Mouse (Mus musculus) heart, adult 18-20 months (tissue): ENCODE data around the gene Melk. TPM values are rescaled to one million over a fixed set of nuclear protein-coding genes. Genes with fewer than 3 reads are reported as not detected.

ENCODE experiments used
- DNase-seq, 2 experiments: peaks; one replicate each; pipeline ENCODE4 v3.0.0; 2021 to 2022; ENCODE audit warnings: mixed read lengths in 1 of 2
- total RNA-seq, 2 experiments: library from RNA; stranded (reverse); gene quantifications; 2 replicates each; pipeline ENCODE4 v1.2.3; 2021

Melk gene
- total RNA-seq, 2 experiments from 2014 or later, result 0.28 to 0.30 TPM

DNA sequence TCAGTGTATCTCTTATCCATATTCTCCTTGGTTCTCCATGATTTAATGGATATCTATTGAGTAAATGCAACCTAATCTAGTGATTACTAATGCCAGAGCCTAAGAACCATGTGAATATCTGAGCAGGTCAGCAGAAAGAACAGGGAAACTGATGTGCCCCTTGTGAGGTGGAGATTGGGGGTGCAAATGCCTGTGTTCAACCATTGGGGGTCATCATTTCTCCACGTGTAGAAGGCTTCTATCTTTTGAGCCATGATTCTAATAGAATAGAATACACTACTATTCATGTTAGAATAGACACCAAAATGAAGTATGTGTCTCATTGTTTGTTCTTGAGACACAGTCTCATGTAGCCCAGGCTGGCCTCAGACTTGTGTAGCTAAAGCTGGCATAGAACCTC, 27.3 kb downstream of the Melk start:
- no peak for DNase-seq

DNA sequence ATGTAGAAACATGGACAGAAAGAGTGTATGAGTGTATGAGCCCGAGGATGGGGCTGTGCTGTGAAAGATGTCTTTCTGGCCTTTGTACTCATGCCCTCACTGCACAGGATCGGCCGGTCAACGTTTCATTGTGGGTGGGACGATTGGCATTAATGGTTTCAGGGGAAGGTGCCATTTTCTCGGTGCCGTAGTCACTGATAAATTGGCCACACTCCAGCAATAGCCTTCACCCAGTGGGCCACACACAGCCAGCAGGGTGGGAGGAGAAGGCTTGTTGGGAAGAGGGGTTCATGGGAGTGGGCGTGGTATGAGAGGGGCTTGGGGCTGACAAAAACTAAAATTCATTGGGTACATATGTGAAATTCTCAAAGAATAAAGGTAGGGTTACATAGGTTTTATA, 34.3 kb downstream of the Melk start:
- no peak for DNase-seq

DNA sequence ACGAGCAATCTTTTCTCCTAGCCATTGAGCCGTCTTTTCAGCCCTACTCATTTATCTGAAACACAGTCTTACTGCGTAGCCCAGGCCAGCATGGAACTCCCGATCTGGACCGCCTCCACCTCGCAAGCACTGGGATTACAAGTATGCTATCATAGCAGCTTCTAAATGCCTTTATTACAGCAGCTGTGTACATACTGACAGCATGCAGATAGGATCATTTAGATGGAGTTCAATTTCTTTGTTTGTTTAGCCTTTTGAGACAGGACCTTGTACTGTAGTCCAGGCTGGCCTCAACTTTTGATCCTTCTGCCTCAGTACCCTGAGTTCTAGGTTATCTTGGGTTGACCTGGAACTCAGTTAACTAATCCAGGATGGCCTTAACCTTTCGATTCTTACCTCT, 61.0 kb downstream of the Melk start:
- no peak for DNase-seq

DNA sequence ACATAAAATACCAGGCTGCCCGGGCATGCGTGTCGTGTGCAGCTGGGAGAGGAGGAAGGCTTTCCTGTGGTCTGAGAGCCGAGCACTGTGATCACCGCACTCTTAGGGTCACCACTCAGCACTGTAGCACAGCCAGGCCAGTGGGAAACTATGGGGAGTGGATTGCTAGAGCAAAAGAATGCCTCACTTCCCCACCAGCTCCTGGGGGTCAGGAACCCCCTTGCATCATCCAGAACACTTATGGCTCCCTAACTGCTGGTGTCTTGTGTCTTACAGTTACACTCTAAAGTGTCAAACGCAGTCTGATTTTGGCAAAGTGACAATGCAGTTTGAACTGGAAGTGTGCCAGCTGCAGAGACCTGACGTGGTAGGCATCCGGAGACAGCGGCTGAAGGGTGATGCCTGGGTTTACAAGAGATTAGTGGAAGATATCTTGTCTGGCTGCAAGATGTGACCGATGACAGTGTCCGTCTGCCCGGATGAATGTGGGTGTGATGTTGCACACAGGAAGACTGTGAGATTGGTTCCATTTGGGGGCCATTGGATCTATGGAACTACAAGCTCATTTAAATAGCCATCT, 62.8 kb downstream of the Melk start:
- DNase-seq, result no peak

DNA sequence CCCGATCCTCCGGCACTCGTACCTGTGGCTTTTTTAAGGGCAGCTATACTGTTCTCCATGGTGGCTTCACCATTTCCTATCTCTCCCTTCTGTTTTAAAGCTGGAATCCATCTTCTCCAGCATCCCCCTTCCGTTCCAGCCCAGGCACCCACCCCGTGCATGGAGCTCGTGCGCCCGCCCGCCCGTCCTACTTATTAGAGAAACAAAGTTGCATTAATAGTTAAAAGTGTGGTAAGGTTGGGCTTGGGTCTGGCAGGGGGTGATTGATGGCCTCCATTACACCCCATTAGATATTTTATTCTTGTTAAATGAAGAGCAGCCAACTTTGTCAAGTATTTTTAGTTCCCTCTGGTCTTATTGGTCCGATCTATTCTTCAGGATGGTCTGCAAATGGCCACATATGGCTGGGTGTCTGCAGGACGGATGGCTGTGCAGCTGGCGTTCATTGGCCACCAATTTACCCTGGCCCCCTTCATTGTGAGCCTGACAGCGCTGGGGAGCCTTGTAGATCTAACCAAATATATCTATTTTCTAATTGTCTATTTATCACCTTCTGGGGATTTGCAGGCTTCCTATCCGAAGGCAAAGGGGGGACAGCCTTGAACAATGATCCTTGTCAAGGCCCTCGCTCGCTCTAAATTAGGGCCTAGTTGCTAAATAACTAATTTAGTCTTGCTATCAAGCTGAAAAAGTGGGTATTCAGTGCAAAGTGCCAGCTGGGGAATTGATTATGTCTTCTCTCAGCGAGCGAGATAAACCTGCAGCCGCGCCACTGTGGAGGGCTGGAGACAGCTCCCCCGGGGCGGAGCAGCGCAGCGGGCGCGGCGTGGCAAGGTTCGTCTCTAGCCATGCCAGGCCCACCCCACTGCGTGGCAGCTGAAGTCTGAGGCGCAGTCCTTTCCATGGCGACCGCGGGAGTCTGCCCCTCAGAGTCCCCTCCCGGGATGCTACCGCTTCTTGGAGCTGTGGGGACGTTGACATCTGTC, 91.8 kb downstream of the Melk start:
- DNase-seq, result no peak

DNA sequence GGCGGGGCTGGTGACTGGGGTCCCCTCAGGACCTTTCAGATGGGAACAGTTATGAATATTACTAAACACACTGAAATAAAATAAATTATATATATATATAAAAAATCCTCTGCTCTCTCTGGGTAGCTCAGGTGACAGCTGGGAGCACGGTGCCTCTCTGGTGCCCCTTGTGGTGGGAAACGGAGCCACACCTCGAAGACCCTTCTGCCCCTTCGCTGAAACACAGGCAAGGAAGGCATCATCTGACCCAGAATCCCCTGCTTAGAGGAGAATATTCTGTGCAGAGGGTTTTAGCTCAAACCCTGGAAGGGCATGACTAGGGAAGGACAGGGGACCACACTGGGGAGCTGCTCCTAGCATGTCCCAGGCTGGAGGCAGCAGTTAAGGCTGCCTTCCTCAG, 101.9 kb downstream of the Melk start:
- DNase-seq, result peak in 1 of 2 experiments; percentile 10

DNA sequence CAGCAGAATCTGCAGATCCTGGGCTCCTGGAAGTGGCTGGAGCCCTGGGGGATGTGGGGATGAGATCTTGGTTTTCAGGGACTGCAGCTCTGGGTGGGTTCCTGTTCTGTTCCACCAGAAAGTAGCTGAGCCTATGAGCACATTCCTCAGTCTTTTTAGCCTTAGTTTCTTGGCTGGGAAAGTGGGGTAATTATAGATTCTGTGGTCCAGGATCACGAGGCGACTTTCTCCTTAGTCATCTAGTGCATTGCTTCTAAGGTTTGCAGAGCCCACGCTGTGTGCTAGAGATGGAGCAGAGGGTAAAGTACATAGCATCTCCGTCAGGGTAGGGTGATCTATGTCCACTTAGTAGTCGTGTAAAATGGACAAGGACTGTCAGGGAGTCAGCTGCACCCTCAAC, 103.8 kb downstream of the Melk start:
- no peak for DNase-seq

Other genes starting within 250 kb of the Melk start
- 10 to 100 TPM; 29.2 to 32.6 TPM for gene Gne, start 216.7 kb upstream of the Melk start, total RNA-seq
- gene Rnf38, start 67.1 kb upstream of the Melk start, total RNA-seq, result 10 to 100 TPM; 22.7 to 25.0 TPM